Mouse (Mus musculus) mature B cell (primary cell): ENCODE measurements around the gene Arf3.
"Not testable (repeated sequence)": the region's sequence is repeated elsewhere in the genome, so short reads cannot be mapped to it uniquely, and the experiment has no call there.

ENCODE experiments used
- in situ Hi-C: fragments of 300-500 bp; cut with MboI; formaldehyde crosslinking; loops from 2 replicates; pipeline ENCODE4 v1.14.3; 2019

Arf3 gene

DNA sequence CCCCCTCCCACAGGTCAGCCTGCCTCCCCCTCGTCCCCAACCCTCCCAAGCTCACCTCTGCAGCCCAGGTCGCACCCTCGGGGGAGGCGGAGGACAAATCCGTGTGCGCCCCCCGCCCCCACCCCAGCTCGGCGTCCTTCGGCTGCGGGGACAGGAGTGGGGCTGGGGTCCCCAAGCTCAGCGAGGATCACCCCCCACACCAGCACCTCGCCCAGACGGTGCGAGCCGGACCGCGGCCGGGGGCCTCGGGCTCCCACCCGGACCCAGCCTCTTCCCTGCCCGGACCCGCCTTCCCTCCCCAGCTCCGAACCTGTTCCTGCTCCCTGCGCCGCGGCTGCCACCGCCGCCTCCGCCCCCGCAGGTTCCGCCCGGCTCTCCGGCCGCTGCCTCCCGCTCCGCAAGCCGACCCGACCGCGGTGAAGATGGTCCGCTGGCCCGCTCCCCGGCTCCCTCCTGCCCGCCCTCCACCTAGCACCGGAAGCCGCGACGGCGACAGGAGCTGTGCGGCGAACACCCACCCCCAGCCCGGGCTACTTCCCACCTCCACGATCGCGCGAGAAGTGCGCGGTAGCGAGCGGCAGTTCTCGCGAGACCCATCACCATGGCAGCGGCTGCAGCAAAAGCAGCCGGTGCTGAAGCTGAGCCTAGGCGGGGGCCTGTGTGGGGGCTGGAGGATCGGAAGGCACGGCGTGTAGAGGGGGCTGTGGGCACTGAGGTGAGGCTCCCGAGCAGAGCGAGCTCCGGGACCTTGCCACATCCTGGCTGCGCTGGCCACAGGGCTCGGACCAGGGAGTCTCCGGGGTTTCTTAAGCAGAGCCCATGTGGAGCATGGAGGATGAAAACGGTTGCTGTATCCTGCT is at the start of gene Arf3:
Gene Arf3 (minus strand): TSS at position 545 of the 860 bp plus-strand sequence.
- in situ Hi-C loops: no loop called here

DNA sequence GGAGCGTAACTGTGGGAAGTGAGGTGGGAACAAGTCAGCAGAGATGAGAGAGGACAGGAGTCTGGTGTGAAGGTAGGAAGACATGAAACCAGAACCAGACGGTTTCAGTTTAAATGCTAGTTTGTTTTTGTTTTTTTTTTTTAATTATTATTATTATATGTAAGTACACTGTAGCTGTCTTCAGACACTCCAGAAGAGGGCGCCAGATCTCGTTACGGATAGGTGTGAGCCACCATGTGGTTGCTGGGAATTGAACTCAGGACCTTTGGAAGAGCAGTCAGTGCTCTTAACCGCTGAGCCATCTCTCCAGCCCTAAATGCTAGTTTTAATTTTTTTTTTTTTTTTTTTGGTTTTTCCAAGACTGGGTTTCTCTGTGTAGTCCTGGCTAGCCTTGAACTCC is 47.2 kb upstream of the Arf3 start:
- in situ Hi-C loops: not testable (repeated sequence)

DNA sequence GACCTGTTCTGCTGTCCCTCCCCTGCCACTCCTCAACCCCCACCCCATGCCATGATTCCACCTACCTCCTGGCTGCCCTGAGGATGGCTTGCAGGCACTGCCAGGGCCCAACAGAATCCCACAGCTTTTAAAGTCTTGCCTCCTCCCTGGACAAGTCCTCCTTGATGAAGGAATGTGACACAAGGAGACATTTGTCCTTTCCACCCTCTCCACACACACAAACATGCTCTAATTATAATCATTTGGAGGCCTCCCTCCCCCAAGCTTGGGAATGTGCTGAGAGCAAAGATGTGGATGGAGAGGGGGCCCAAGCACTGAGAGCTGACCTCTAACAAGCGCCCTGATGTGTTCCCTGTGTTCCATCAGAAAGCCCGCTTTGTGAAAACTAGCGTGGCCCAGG is 46.4 kb upstream of the Arf3 start, which contains the start of gene Ddn:
Gene Ddn (minus strand): TSS at position 101 of the 400 bp plus-strand sequence.
- in situ Hi-C loops: no loop called here

DNA sequence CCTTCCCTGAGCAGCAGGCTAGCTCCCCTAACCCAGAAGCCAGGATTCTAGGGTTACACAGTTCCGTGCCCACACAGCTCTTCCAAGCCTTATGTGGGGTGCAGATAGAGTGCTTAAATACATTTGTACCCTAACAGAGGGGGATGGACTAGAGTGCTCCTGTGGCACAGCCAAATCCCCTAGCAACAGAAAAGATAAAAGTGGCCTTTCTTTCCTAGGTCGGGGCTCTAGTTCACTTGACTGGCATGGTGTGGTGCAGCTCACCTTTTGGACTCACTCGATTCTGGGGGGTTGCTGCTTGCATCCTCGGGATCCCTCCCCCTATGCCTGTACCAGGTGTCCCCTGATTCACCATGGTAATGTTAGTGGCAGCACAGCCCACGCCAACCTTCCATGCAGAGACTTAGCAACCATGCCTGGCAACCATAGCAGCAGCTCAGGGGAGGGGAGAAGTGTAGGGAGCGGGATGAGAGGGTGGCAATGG is 45.7 kb upstream of the Arf3 start:
- in situ Hi-C loops: no loop called here

DNA sequence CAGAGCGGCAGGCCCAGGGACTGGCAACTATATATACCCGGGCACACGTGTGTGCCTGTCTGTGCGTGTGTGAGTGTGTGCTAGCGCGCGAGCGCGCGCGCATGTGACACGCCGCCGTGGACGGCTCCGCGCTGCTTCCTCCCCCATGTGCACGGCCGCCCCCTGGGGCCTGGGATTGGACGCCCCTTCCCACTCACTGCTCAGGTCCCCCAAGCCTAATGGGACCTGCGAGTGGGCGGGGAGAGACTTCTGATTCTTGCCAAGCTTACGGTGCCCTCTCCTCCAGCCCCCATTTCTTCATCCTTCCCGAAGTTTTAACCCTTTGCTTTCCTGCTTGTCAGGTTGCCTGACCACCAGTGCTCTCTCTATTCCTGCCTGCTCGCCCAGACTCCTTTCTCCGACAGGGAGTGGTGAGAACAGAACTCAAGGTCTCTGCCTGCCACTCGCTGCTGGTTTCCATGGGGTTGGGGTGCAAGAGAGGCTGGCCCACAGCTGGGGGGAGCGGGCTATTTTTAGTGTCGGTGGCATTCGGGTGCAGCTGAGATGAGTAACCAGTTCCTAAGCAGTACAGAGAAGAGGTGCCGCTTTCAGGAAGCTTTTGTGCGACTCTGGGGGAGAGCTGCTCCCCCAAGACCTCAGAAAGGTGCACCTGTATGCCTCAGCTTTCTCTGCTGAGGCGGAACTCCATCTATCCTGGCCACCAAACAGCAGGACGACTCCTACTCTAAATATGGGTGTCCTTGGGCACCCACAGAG is 45.1 kb upstream of the Arf3 start:
- in situ Hi-C loops: no loop called here

DNA sequence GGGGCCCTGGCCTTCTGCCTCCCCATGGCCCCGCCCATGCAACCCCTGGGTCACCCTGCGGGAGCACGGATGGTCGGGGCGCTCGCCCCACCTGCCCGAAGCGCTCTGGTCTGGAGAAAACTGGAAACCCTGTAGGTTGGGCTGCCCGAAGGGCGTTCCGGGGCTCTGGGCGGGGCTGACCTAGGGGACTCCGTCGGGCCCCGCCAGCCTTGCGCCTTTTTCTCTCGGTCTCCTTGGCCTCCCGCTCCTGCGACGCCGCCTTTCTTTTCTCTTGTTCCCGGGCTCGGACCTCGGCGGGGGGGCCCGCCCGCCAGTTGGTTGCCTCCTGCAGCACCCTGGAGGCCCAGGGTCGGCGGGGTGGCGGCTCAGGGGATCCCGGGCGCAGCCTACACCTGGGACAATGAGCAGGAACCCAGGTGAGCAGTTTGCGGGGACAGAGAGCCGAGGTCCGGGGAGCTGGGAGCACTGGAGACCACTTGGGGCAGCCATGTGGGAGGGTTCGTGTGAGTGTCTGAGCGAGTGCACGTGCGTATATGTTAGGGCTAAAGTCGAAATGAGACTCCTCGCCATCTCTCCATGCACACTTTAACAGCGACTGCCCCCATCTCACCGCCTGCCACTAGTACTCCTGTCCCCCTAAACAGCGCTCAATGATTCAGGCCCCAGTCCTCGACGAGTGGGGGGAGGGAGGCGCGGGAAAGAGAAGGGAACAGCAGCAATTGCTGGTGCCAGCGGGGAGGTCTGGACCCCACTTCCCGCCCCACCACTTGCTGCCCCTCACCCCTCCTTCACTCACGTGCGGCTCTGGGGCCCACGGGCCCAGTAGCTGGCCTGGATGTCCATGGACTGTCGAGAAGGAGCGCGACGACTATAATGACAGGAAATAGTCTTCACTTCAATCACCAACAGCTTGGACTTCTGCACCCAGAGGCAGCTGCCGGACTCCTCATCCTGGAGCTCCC is 44.1 kb upstream of the Arf3 start:
- in situ Hi-C loops: no loop called here

DNA sequence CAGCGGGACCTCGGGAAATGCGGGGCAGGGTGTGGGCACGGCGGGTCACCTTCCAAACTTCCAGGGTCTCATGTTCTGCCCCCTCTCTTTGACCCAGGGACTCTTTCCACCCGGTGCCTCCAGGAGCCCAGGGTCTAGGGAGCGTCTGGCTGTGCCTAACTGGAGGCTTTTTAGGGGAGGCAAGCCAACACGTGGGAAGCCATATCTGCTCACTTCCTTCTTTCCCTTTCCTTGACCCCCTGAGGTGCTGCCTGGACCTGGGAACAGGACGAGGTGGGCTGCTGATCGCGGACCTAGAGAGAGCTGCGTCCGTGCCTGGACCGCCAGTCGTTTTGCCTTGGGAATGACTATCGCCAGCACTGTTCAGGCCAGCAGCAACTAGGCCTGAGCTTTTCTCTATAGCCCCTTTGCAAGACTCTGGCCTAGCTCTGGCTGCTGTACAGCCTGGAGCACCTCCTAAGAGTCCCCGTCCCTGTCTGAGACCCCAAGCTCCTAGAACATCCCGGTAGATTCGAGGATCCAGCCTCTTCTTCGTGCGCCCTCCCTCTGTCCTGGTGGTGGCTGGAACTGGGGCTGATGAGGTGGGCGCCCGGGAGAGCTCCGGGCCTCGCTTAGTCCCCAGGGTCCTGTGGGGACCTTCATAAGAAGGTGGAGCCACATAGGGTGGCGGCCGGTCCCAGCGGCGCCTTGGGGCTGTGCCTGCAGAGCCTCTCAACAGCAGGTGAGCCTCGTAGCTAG is 43.2 kb upstream of the Arf3 start:
- in situ Hi-C loops: no loop called here

DNA sequence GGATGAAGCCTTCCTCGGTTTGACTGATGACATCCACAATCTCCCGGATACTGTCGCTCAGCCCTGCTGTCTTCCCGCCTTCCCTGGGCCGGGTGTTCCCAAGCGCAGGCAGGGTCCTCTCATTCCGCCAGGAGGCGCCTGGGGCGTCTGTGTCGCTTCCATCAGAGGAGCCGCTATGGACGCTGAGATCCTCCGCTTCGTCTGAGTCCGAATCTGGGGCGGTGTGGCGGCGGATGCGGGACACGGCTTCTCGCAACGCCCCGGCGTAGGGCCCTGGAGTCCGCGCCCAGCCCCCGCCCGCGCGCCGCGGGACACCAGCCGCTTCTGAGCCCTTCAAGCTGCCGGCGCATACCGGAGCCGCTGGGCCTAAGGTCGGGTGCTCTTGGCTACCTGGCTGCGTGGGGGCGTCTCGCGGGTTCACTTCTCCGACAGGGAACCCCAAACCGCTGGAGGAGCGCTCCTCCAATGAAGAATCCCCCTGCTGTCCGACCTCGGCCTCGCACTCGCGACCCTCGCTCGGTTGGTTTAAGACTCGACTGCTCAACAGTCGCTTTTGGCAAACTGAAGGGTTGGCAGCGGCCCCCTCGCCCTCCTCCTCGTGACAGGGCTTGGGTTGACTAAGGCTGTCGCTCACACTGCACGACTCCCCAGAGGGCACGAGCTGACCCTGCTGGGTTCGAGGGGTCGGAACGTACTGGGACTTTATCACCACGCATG is 42.5 kb upstream of the Arf3 start:
- in situ Hi-C loops: no loop called here

DNA sequence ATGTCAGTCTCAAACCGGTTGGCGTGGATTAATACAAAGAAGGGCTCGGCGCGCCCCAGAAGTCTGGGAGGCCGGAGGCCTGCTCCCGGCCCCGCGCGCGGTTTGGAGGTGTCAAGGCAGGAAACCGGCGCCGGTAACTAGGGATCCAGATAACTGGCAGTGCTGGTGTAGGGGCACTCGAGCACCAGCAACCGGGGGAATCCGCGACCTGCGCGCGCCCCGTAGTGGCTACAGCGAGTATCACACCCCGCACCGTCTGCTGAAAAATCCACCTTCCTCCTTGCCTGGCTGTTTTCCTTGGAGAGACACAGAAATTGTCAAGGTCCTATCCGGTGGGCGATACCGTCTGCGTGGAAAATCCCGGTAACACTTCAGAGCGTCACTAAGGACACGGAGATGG is 41.0 kb upstream of the Arf3 start:
- in situ Hi-C loops: no loop called here

DNA sequence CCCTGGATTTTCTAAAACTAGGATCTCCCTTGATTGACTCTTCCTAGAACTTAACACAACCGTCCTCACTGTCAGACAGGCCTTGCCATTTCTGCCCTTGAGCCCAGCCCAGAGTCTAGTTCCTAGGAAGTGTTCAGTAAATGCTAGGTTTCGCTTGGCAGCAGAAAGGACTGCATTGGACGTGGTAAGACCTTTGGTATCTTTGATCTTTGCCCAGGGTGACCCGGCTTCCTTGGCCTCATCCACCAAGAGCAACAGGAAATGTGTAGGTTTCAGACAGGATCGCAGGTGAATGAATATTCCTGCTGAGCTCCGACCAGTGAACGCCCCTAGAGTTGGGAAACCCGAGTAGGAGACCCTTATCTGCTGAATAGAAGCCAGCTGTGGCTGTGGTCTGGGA is 39.9 kb upstream of the Arf3 start:
- in situ Hi-C loops: no loop called here

DNA sequence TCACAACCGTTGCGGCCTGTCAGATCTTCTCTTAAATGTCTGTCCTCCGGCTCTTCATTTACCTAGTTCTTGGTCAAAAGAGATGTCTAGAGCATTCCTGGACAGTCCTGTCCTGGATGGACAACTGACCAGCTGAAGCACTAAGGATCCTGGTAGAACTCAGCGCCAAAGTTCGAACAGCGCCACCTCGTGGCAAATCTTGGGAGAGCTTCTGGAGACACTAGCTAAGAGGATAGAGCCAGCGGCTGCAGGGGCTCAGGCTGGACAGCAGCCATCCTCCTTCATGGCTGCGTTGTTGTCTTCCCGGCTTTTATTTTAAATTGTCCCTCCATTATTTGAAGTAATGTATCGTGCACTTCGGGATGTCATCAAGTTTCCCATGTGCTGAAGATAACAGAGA is 36.4 kb upstream of the Arf3 start:
- in situ Hi-C loops: no loop called here

DNA sequence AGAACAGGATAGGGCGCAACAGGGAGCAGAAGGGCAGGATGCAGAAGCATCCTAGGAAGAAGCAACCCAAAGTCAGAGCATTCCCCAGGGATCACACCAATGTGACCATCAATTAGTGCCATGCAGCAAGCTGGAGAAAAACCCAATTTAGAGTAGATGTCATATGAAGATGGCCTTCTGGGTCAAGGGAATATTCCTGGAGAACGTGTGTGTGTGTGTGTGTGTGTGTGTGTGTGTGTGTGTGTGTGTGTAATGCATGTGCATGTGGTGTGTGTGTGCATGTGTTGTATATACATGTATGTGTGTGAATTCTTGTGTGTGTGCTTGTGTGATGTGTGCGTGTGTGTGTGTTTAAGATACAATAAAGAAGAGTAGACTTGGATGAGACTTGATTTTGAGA is 35.9 kb upstream of the Arf3 start:
- in situ Hi-C loops: no loop called here

DNA sequence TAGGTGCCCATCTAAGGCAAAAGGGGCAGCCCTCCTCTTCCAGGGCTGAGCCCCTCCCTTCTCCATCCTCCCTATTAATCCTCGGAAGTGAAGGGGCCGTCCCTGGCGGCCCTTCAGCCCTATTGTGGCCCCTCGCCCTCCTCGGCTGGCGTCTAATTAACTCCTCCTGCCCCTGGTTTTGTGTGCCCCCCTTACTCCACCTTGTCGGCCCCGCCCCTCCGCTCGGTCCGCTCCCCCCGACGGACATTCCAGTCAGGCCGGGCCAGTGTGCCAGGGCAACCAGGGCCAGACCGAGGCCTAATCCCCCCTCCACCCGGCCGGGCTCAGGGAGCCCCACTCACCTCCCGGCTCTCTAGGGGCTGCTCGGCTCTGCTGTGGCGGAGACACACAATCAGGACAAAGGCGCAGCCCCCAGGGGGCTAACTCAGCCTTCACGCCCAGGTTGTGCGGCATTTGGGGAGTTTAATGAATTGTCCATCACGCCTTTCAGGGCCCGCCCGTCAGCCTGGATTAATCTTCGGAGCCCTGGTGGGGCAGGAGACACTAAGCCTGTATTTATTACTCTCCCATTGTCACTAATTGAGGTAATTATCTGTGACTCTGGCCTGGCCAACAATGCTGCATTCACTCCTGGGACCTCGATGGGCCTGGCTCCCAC is 35.0 kb upstream of the Arf3 start:
- in situ Hi-C loops: no loop called here

DNA sequence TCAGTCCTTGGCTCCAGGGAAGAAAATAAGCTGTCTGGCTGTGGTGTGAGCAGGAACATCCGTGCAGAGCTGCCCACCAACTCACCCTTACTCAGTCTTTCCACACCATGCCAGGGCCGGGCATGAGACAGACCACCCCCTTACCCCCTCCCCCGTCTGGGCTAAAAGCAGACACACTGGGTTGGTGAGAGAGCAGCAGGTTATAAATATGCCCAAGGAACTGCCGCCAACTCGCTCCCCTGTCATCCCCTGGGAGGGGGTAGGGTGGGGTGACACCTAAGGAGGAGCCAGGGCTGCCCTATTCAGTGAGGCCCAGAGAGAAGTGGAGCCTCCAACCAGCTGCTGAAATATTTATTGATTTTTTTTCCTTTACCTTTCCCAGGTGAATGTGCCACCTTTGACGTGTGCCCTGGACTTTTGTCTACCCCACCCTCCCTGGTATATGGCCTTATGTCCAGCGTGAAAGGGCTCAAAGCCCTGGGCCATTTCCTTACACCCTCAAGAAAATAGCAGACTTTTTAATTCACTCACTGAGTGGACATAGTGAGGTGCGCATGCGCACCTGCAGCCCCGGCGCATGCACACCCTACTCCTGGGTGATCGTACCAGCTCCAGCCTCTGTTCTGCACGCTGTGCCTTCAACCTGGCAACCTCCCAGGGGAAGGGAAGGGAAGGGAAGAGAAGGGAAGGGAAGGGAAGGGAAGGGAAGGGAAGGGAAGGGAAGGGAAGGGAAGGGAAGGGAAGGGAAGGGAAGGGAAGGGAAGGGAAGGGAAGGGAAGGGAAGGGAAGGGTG is 34.0 kb upstream of the Arf3 start:
- in situ Hi-C loops: no loop called here

DNA sequence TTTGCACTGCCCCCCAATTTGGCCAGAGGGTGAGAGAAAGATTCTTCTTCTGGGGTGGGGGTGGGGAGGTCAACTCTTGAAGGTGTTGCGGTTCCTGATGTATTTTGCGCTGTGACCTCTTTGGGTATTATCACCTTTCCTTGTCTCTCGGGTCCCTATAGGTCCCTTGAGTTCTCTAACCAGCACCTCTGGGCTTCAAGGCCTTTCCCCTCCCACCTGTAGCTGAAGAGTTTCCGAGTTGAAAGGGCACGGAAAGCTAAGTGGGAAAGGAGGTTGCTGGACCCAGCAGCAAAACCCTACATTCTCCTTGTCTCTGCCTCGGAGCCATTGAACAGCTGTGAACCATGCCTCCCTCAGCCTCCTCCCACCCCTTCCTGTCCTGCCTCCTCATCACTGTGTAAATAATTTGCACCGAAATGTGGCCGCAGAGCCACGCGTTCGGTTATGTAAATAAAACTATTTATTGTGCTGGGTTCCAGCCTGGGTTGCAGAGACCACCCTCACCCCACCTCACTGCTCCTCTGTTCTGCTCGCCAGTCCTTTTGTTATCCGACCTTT is 30.2 kb upstream of the Arf3 start:
- in situ Hi-C loops: no loop called here

DNA sequence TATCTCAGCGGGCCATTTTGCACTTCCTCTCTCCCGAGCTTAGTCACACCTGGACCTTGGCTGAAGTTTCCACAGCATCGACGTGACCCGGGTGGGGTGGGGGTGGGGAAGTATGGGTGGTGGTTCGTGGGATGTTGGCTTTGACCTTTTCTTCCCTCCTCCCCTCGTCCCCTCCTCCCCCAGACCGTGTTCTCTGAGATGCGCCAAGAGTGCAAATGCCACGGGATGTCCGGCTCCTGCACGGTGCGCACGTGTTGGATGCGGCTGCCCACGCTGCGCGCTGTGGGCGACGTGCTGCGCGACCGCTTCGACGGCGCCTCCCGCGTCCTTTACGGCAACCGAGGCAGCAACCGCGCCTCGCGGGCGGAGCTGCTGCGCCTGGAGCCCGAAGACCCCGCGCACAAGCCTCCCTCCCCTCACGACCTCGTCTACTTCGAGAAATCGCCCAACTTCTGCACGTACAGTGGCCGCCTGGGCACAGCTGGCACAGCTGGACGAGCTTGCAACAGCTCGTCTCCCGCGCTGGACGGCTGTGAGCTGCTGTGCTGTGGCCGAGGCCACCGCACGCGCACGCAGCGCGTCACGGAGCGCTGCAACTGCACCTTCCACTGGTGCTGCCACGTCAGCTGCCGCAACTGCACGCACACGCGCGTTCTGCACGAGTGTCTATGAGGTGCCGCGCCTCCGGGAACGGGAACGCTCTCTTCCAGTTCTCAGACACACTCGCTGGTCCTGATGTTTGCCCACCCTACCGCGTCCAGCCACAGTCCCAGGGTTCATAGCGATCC is 29.4 kb upstream of the Arf3 start:
- in situ Hi-C loops: no loop called here

DNA sequence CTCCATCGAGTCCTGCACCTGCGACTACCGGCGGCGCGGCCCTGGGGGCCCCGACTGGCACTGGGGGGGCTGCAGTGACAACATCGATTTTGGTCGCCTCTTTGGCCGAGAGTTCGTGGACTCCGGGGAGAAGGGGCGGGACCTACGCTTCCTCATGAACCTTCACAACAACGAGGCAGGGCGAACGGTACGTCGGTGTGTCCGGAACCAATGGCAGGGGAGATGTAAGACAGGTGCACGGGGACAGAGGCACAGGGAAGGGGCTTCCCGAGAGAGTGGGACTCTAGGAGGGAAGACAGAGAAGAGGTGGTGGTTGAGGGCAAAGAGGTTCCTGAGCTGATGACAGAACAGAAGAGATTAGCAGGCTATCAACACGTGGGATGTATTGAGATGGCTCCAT is 28.8 kb upstream of the Arf3 start:
- in situ Hi-C loops: no loop called here

DNA sequence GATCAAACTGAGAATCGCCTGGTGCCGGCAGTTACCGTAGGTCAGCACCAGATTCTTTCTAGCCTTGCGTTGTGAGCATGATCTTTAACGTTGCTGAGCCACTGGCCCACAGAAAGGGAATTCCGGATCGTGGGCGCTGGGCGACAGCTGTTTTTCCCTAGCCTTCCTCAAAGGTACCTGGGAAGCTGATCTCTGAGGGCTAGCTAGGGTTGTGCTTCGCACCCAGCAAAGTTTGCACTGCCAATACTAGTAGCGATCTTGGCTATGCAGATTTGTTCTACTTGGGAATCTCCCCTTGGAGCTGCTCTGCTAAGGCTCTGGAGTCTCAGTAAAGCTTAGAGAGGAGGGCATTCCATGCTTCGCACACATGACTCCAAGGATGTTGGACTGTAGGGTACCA is 28.2 kb upstream of the Arf3 start:
- in situ Hi-C loops: no loop called here
